Mouse (Mus musculus): ENCODE data around the gene Kcnk12. TPM values are rescaled to one million over a fixed set of nuclear protein-coding genes. Genes with fewer than 3 reads are reported as not detected.

The Kcnk12 gene
- polyA plus RNA-seq (2014; fragmentation: Illumina TruSeq; extraction: RNeasy Lipid Tissue Mini Kit (QIAGEN cat#74804); ENCODE audit: low read depth, low replicate concordance), result not detected

DNA sequence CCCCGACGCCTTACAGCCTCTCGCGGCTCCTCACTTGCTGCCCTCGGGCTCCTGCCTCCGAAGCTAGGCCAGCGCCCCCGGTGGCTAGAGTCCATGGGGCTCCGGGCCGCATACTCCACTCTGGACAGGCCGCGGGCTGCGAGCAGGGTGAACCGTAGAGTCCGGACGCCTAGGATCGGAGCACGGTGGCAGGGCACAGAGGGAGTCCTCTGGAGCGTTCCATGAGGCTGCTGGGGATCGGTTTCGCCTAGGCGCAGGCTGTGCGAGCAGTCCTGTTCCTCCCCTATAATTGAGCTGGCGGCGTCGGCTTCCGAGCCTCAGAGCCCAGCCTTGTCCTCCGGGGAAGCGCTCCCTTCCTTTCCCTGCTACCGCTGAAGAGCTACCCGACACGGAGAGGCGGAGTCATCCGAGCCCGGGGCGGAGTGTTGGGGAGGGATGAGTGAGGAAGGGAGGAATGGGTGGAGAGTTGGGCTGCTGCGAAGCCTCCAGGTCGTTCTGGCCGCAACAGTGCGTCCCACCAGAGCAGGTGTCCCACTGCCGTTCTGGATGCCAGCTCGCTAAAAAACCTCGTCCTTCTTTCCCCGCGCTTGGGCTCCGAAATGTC lies at the start of gene Kcnk12:
TSS of gene Kcnk12 (minus strand) at position 307 of the 604 bp plus-strand sequence.

Other genes with a start within 250 kb of the Kcnk12 start
- gene Epcam, start 162.0 kb downstream of the Kcnk12 start, polyA plus RNA-seq (2014; fragmentation: Illumina TruSeq; extraction: RNeasy Lipid Tissue Mini Kit (QIAGEN cat#74804); ENCODE audit: low read depth, low replicate concordance), result 0.35 TPM
- 31.6 TPM for gene Msh2, start 125.7 kb downstream of the Kcnk12 start, polyA plus RNA-seq (2014; fragmentation: Illumina TruSeq; extraction: RNeasy Lipid Tissue Mini Kit (QIAGEN cat#74804); ENCODE audit: low read depth, low replicate concordance)
- not detected for gene Rpl36-ps4, start 123.0 kb upstream of the Kcnk12 start, polyA plus RNA-seq (2014; fragmentation: Illumina TruSeq; extraction: RNeasy Lipid Tissue Mini Kit (QIAGEN cat#74804); ENCODE audit: low read depth, low replicate concordance)
- gene Msh6, start 177.1 kb upstream of the Kcnk12 start, polyA plus RNA-seq (2014; fragmentation: Illumina TruSeq; extraction: RNeasy Lipid Tissue Mini Kit (QIAGEN cat#74804); ENCODE audit: low read depth, low replicate concordance), result 18.4 TPM

Data from adrenal gland, adult 10 weeks (tissue).